Mouse (Mus musculus): Measurements from ENCODE around the gene Glod4. TPM values are rescaled to one million over a fixed set of nuclear protein-coding genes. Genes with fewer than 3 reads are reported as not detected.

Glod4 gene
- 130 and 135 TPM in 2 replicates for polyA plus RNA-seq (2016; fragmentation: Nextera tagmentation; extraction: Ambion mirVana)

- peak within 1 kb of the TSS; percentile 72 for H3K4me3 ChIP-seq
- H3K27me3 ChIP-seq (ENCODE audit: low read depth, poor library complexity, severe bottlenecking) = no peaks in the 10 kb centered on the region
- WGBS = under 1% methylated on average over 61 of the region's 61 CpGs
- H3K4me1 ChIP-seq = peaks cover 25% of the 10 kb centered on the region
- peak; percentile 93 for DNase-seq (ENCODE audit: low spot score)
- no peaks in the 10 kb centered on the region for H3K9me3 ChIP-seq (replicated peaks)
- H3K36me3 ChIP-seq = peaks cover 38% of the 10 kb centered on the region
- peak within 1 kb of the TSS; percentile 87 for H3K27ac ChIP-seq (replicated peaks)
Observed at GRCm38 (mm10) chr11:76242901-76243810, at the start of gene Glod4, which contains the start of gene Mrm3. Gene Glod4 (minus strand): TSS chr11:76243725. Gene Mrm3 (plus strand): TSS chr11:76243715.

GRCm38 (mm10) chr11:76292831-76293230 is 49.3 kb upstream of the Glod4 start:
- Histone ChIP-seq H3K9me3 (replicated peaks) (no peaks in the 10 kb centered on the region), H3K27me3 (ENCODE audit: low read depth, poor library complexity, severe bottlenecking) (no peaks in the 10 kb centered on the region), H3K27ac (replicated peaks) (peak overlapping the region; percentile 77), H3K4me3 (no peak overlapping the region), H3K36me3 (0 out of 2 replicates have a peak, but pooled peaks cover 5% of the 10 kb centered on the region), H3K4me1 (peaks cover 98% of the 10 kb centered on the region)
- 69% methylated on average over 6 of the region's 6 CpGs for WGBS
- DNase-seq (ENCODE audit: low spot score) = no peak

GRCm38 (mm10) chr11:76292398-76292797 is 48.9 kb upstream of the Glod4 start:
- H3K36me3 ChIP-seq = 0 out of 2 replicates have a peak, but pooled peaks cover 5% of the 10 kb centered on the region
- peaks cover 98% of the 10 kb centered on the region for H3K4me1 ChIP-seq
- H3K27me3 ChIP-seq (ENCODE audit: low read depth, poor library complexity, severe bottlenecking) = no peaks in the 10 kb centered on the region
- no peak overlapping the region for H3K4me3 ChIP-seq
- 88% methylated on average over 15 of the region's 15 CpGs for WGBS
- no peak for DNase-seq (ENCODE audit: low spot score)
- no peaks in the 10 kb centered on the region for H3K9me3 ChIP-seq (replicated peaks)
- peak overlapping the region; percentile 77 for H3K27ac ChIP-seq (replicated peaks)

GRCm38 (mm10) chr11:76291960-76292359 is 48.4 kb upstream of the Glod4 start:
- 86% methylated on average over 4 of the region's 4 CpGs for WGBS
- H3K9me3 ChIP-seq (replicated peaks) = no peaks in the 10 kb centered on the region
- DNase-seq (ENCODE audit: low spot score) = no peak
- H3K27me3 ChIP-seq (ENCODE audit: low read depth, poor library complexity, severe bottlenecking) = no peaks in the 10 kb centered on the region
- H3K4me3 ChIP-seq = no peak overlapping the region
- H3K4me1 ChIP-seq = peaks cover 98% of the 10 kb centered on the region
- H3K36me3 ChIP-seq = 0 out of 2 replicates have a peak, but pooled peaks cover 5% of the 10 kb centered on the region
- peak overlapping the region; percentile 77 for H3K27ac ChIP-seq (replicated peaks)

- no peak overlapping the region for H3K4me3 ChIP-seq
- H3K4me1 ChIP-seq = peaks cover 97% of the 10 kb centered on the region
- peak; percentile 58 for DNase-seq (ENCODE audit: low spot score)
- H3K36me3 ChIP-seq = 0 out of 2 replicates have a peak, but pooled peaks cover 5% of the 10 kb centered on the region
- WGBS = 34% methylated on average over 11 of the region's 11 CpGs
- peak overlapping the region; percentile 74 for H3K27ac ChIP-seq (replicated peaks)
- H3K9me3 ChIP-seq (replicated peaks) = no peaks in the 10 kb centered on the region
- H3K27me3 ChIP-seq (ENCODE audit: low read depth, poor library complexity, severe bottlenecking) = no peaks in the 10 kb centered on the region
Observed at GRCm38 (mm10) chr11:76290367-76290766, 46.8 kb upstream of the Glod4 start.

- Histone ChIP-seq H3K27me3 (ENCODE audit: low read depth, poor library complexity, severe bottlenecking) (no peaks in the 10 kb centered on the region), H3K9me3 (replicated peaks) (peaks cover 6% of the 10 kb centered on the region), H3K4me1 (peaks cover 80% of the 10 kb centered on the region), H3K27ac (replicated peaks) (peak overlapping the region; percentile 74), H3K36me3 (peaks cover 7% of the 10 kb centered on the region), H3K4me3 (no peak overlapping the region)
- WGBS = 88% methylated on average over 6 of the region's 6 CpGs
- DNase-seq (ENCODE audit: low spot score) = no peak
Observed at GRCm38 (mm10) chr11:76288645-76289044, 45.1 kb upstream of the Glod4 start.

GRCm38 (mm10) chr11:76287301-76287700 is 43.8 kb upstream of the Glod4 start:
- 42% methylated on average over 10 of the region's 10 CpGs for WGBS
- H3K36me3 ChIP-seq = peaks cover 10% of the 10 kb centered on the region
- peak overlapping the region; percentile 77 for H3K27ac ChIP-seq (replicated peaks)
- H3K9me3 ChIP-seq (replicated peaks) = peaks cover 8% of the 10 kb centered on the region
- H3K4me1 ChIP-seq = peaks cover 66% of the 10 kb centered on the region
- no peaks in the 10 kb centered on the region for H3K27me3 ChIP-seq (ENCODE audit: low read depth, poor library complexity, severe bottlenecking)
- DNase-seq (ENCODE audit: low spot score) = no peak
- no peak overlapping the region for H3K4me3 ChIP-seq

GRCm38 (mm10) chr11:76286534-76287126 is 43.1 kb upstream of the Glod4 start:
- Histone ChIP-seq H3K27me3 (ENCODE audit: low read depth, poor library complexity, severe bottlenecking) (no peaks in the 10 kb centered on the region), H3K27ac (replicated peaks) (peak overlapping the region; percentile 77), H3K9me3 (replicated peaks) (peaks cover 8% of the 10 kb centered on the region), H3K4me3 (no peak overlapping the region), H3K4me1 (peaks cover 60% of the 10 kb centered on the region), H3K36me3 (peaks cover 10% of the 10 kb centered on the region)
- no peak for DNase-seq (ENCODE audit: low spot score)
- 62% methylated on average over 10 of the region's 10 CpGs for WGBS

- H3K27ac ChIP-seq (replicated peaks) = peak overlapping the region; percentile 77
- no peaks in the 10 kb centered on the region for H3K27me3 ChIP-seq (ENCODE audit: low read depth, poor library complexity, severe bottlenecking)
- H3K36me3 ChIP-seq = peaks cover 10% of the 10 kb centered on the region
- peaks cover 51% of the 10 kb centered on the region for H3K4me1 ChIP-seq
- no peak overlapping the region for H3K4me3 ChIP-seq
- WGBS = 70% methylated on average over 7 of the region's 7 CpGs
- no peak for DNase-seq (ENCODE audit: low spot score)
- peaks cover 8% of the 10 kb centered on the region for H3K9me3 ChIP-seq (replicated peaks)
Observed at GRCm38 (mm10) chr11:76285431-76286075, 42.0 kb upstream of the Glod4 start.

GRCm38 (mm10) chr11:76283841-76284240 is 40.3 kb upstream of the Glod4 start:
- Histone ChIP-seq H3K36me3 (peaks cover 10% of the 10 kb centered on the region), H3K4me3 (no peak overlapping the region), H3K27ac (replicated peaks) (no peak overlapping the region), H3K27me3 (ENCODE audit: low read depth, poor library complexity, severe bottlenecking) (no peaks in the 10 kb centered on the region), H3K9me3 (replicated peaks) (peaks cover 8% of the 10 kb centered on the region), H3K4me1 (peaks cover 49% of the 10 kb centered on the region)
- 97% methylated on average over 6 of the region's 6 CpGs for WGBS
- DNase-seq (ENCODE audit: low spot score) = no peak

GRCm38 (mm10) chr11:76279971-76280370 is 36.4 kb upstream of the Glod4 start:
- Histone ChIP-seq H3K27ac (replicated peaks) (peak overlapping the region; percentile 60), H3K4me1 (peaks cover 17% of the 10 kb centered on the region), H3K9me3 (replicated peaks) (peaks cover 8% of the 10 kb centered on the region), H3K4me3 (no peak overlapping the region), H3K27me3 (ENCODE audit: low read depth, poor library complexity, severe bottlenecking) (no peaks in the 10 kb centered on the region), H3K36me3 (peaks cover 29% of the 10 kb centered on the region)
- no peak for DNase-seq (ENCODE audit: low spot score)
- 64% methylated on average over 2 of the region's 2 CpGs for WGBS

GRCm38 (mm10) chr11:76278960-76279852 is 35.7 kb upstream of the Glod4 start:
- no peak for DNase-seq (ENCODE audit: low spot score)
- Histone ChIP-seq H3K4me1 (peaks cover 21% of the 10 kb centered on the region), H3K27ac (replicated peaks) (peak overlapping the region; percentile 63), H3K4me3 (no peak overlapping the region), H3K9me3 (replicated peaks) (peaks cover 7% of the 10 kb centered on the region), H3K36me3 (peaks cover 34% of the 10 kb centered on the region), H3K27me3 (ENCODE audit: low read depth, poor library complexity, severe bottlenecking) (no peaks in the 10 kb centered on the region)
- 63% methylated on average over 14 of the region's 14 CpGs for WGBS
